Comparison of ENCODE assay signal across 10 mouse cellular contexts in genomic region chr12:5237078-5237477, GRCm38 (mm10).
DNase-seq lines count a peak whose midpoint lies in the region; ATAC-seq and TF ChIP-seq lines count a peak whose summit lies in the region.
"Had no signal": no experiment of that assay in that cellular context is flagged by ENCODE, and none has a peak within 500 bp of the region (broad histone marks: within the 10 kb centered on the region; RNA-seq: fewer than 3 reads in every experiment).

No protein-coding gene starts in this region.

- no peaks in the 10 kb centered on the region for H3K9me3 ChIP-seq in heart, embryonic 15.5 days (replicated peaks)
- no peaks in the 10 kb centered on the region for H3K9me3 ChIP-seq in stomach, postnatal 0 days (ENCODE audit: control insufficient read depth, low read length)
- H3K9me3 ChIP-seq: midbrain, embryonic 12.5 days had no signal

- DNase-seq in layer of hippocampus, adult 2 months (ENCODE audit: low spot score in 2 of 2), result peak in 1 of 2 experiments; percentile 41
- no peak for DNase-seq in layer of hippocampus, postnatal 14 days (ENCODE audit: low spot score in 2 of 2)
- DNase-seq in brain, adult 2 months (ENCODE audit: low read depth, low spot score), result peak; percentile 53
- peak; percentile 66 to 81 for DNase-seq in kidney, postnatal 25 days
- DNase-seq in stomach, postnatal 0 days (ENCODE audit: low spot score), result peak; percentile 33
- no peak for DNase-seq in frontal cortex, postnatal 36 days (ENCODE audit: low spot score in 2 of 2)

- no peak overlapping the region for H3K4me3 ChIP-seq in layer of hippocampus, adult 2 months
- H3K4me3 ChIP-seq in heart, embryonic 15.5 days, result no peak overlapping the region
- H3K4me3 ChIP-seq in stomach, postnatal 0 days (ENCODE audit: low read depth, low read length), result no peak overlapping the region
- H3K4me3 ChIP-seq: erythroblast, embryonic 14.5 days; midbrain, embryonic 12.5 days had no signal

- 32% methylated on average over 5 of the region's 5 CpGs for WGBS in heart, embryonic 15.5 days
- WGBS in stomach, postnatal 0 days, result 48% methylated on average over 5 of the region's 5 CpGs

- no peak for TF ChIP-seq EP300 in stomach, postnatal 0 days (optimal IDR thresholded peaks at IDR 0.05)

- no peaks in the 10 kb centered on the region for H3K36me3 ChIP-seq in heart, embryonic 15.5 days
- no peaks in the 10 kb centered on the region for H3K36me3 ChIP-seq in stomach, postnatal 0 days (ENCODE audit: control insufficient read depth, insufficient read depth, low read length)
- H3K36me3 ChIP-seq: midbrain, embryonic 12.5 days had no signal

- TF ChIP-seq CTCF in layer of hippocampus, adult 2 months (conservative IDR thresholded peaks at IDR 0.05), result peak; percentile 47
- no peak for TF ChIP-seq CTCF in stomach, postnatal 0 days (IDR thresholded peaks at IDR 0.05; ENCODE audit: low read depth)

- H3K27ac ChIP-seq in layer of hippocampus, adult 2 months, result 0 out of 2 replicates have a peak overlapping the region, but pooled peaks have one; percentile 14
- peak overlapping the region; percentile 56; the same call in 1 of the 2 replicates for H3K27ac ChIP-seq in heart, embryonic 15.5 days
- no peak overlapping the region for H3K27ac ChIP-seq in stomach, postnatal 0 days (replicated peaks)
- H3K27ac ChIP-seq: midbrain, embryonic 12.5 days had no signal

- no peaks in the 10 kb centered on the region for H3K27me3 ChIP-seq in heart, embryonic 15.5 days
- no peaks in the 10 kb centered on the region for H3K27me3 ChIP-seq in stomach, postnatal 0 days (ENCODE audit: control insufficient read depth, insufficient read depth, low read length)
- H3K27me3 ChIP-seq: midbrain, embryonic 12.5 days had no signal

- H3K4me1 ChIP-seq in heart, embryonic 15.5 days (replicated peaks), result peaks cover 15% of the 10 kb centered on the region
- no peaks in the 10 kb centered on the region for H3K4me1 ChIP-seq in stomach, postnatal 0 days (replicated peaks; ENCODE audit: control insufficient read depth, insufficient read depth)

- peak; percentile 78 for ATAC-seq in heart, embryonic 15.5 days (replicated peaks; ENCODE audit: insufficient number of reproducible peaks, insufficient read depth, low FRiP score, low read depth)
- ATAC-seq in stomach, postnatal 0 days (ENCODE audit: low FRiP score, low TSS enrichment), result peak; percentile 21; the same call in 1 of the 2 replicates
- ATAC-seq in megakaryocyte-erythroid progenitor cell, adult 5-6 weeks (replicated peaks; ENCODE audit: low FRiP score, low TSS enrichment, poor library complexity, severe bottlenecking), result no peak

- H3K9ac ChIP-seq in heart, embryonic 15.5 days, result no peak overlapping the region
- H3K9ac ChIP-seq in stomach, postnatal 0 days (ENCODE audit: low read length), result no peak overlapping the region
- H3K9ac ChIP-seq: midbrain, embryonic 12.5 days had no signal

- no peak overlapping the region for H3K4me2 ChIP-seq in heart, embryonic 15.5 days
- H3K4me2 ChIP-seq in stomach, postnatal 0 days (replicated peaks; ENCODE audit: low read depth), result no peak overlapping the region
- H3K4me2 ChIP-seq: midbrain, embryonic 12.5 days had no signal

Comparison
In these comparisons a context has a peak if more than half of its experiments do, and no peak if none do; other contexts are left out.
1. DNase-seq: peak in brain, adult 2 months (single experiment), kidney, postnatal 25 days (2 of 2) and stomach, postnatal 0 days (single experiment); none in layer of hippocampus, postnatal 14 days (0 of 2) and frontal cortex, postnatal 36 days (0 of 2).